Mouse (Mus musculus): ENCODE measurements around the gene Ank2. TPM values are rescaled to one million over a fixed set of nuclear protein-coding genes. Genes with fewer than 3 reads are reported as not detected.

Gene Ank2
- polyA plus RNA-seq, 1 experiment, result 352 TPM

- TF ChIP-seq CTCF (IDR thresholded peaks at IDR 0.05; ENCODE audit: extremely low read depth, insufficient read depth, low read length) (no peak), POLR2A (IDR thresholded peaks at IDR 0.05; ENCODE audit: extremely low read depth, insufficient read depth, low read length) (no peak)
- Histone ChIP-seq H3K4me3 (ENCODE audit: insufficient read depth, low read length) (no peak overlapping the region), H3K4me1 (ENCODE audit: control insufficient read depth, insufficient read depth, low read length) (peaks cover 6% of the 10 kb centered on the region), H3K27ac (ENCODE audit: insufficient read depth, low read length) (no peak overlapping the region)
Measured at GRCm38 (mm10) chr3:127248611-127249010, 250.5 kb downstream of the Ank2 start.

DNA sequence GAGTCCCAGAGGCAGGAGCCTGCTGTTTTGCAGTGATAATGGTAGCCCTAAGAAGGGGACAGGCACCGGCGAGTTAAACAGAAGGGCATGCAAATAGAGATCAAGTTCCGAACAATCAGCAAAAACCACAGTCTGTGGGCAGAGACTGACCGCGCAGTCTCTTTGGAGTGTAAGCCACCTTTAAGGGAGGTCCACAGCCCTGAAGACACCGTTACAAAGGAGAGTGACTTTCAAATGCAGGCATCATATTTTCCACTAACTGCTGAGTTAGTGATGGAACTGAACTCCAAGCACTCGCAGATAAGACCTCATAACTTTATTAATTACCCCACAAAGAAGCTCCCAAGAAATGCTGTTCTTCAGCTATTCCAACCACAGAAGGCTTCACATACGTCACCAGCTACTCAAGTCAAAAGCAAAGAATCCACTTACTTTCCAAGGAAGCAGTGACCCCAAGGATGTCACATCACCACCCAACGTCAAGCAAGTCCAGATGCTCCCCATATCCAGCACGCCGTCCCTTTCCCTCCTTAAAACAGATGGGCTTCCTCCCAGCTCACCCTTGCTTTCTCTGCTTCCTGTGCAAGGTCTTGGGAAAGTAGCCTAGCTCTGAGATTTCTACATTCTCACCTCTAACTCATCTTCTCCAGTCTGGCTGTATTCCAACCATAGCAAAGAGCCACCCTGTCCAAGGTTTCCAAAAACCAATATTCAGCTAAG lies 252.0 kb downstream of the Ank2 start:
- H3K4me3 ChIP-seq (ENCODE audit: insufficient read depth, low read length), result no peak overlapping the region
- TF ChIP-seq POLR2A (IDR thresholded peaks at IDR 0.05; ENCODE audit: extremely low read depth, insufficient read depth, low read length) (no peak), CTCF (IDR thresholded peaks at IDR 0.05; ENCODE audit: extremely low read depth, insufficient read depth, low read length) (no peak)

GRCm38 (mm10) chr3:127243928-127244642 lies 255.1 kb downstream of the Ank2 start:
- Histone ChIP-seq H3K4me3 (ENCODE audit: insufficient read depth, low read length) (no peak overlapping the region), H3K4me1 (ENCODE audit: control insufficient read depth, insufficient read depth, low read length) (peaks cover 5% of the 10 kb centered on the region), H3K27ac (ENCODE audit: insufficient read depth, low read length) (no peak overlapping the region)
- TF ChIP-seq POLR2A (IDR thresholded peaks at IDR 0.05; ENCODE audit: extremely low read depth, insufficient read depth, low read length), result no peak
- TF ChIP-seq CTCF (IDR thresholded peaks at IDR 0.05; ENCODE audit: extremely low read depth, insufficient read depth, low read length), result no peak

More for the DNA sequence above, 252.0 kb downstream of the Ank2 start:
- Histone ChIP-seq H3K4me1 (ENCODE audit: control insufficient read depth, insufficient read depth, low read length) (peaks cover 6% of the 10 kb centered on the region), H3K27ac (ENCODE audit: insufficient read depth, low read length) (no peak overlapping the region)

DNA sequence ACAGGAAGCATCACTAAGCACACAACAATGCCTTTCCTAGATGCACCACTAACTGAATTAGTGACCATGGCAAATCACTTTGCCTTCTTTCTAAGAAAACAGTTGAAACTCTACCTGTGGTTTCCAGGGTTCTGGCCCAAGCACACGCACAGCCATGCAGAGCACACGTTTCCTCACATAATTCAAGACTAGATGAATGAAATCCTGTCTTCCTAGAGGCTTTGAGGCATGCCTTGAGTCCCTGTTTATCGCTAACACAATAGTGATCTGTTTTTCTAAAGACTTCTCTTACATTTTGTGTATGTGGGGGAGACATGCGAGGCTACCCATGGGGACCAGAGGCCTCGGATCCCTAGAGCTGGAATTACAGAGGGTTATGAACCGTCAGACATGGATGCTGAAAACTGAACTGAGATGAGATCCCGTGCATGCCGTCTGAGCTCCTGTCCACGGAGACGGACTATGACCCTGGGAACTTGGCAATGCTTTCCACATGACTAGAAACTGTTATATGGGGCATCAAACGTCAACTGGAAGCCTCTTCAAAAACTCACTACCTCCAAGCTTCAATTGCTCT lies 256.8 kb downstream of the Ank2 start:
- Histone ChIP-seq H3K4me1 (ENCODE audit: control insufficient read depth, insufficient read depth, low read length) (peaks cover 1% of the 10 kb centered on the region), H3K27ac (ENCODE audit: insufficient read depth, low read length) (no peak overlapping the region), H3K4me3 (ENCODE audit: insufficient read depth, low read length) (no peak overlapping the region)
- no peak for TF ChIP-seq POLR2A (IDR thresholded peaks at IDR 0.05; ENCODE audit: extremely low read depth, insufficient read depth, low read length)
- TF ChIP-seq CTCF (IDR thresholded peaks at IDR 0.05; ENCODE audit: extremely low read depth, insufficient read depth, low read length), result no peak

- TF ChIP-seq CTCF (IDR thresholded peaks at IDR 0.05; ENCODE audit: extremely low read depth, insufficient read depth, low read length) (no peak), POLR2A (IDR thresholded peaks at IDR 0.05; ENCODE audit: extremely low read depth, insufficient read depth, low read length) (no peak)
- no peaks in the 10 kb centered on the region; the same call in 1 of the 2 replicates for H3K4me1 ChIP-seq (ENCODE audit: control insufficient read depth, insufficient read depth, low read length)
Measured at GRCm38 (mm10) chr3:127235271-127235670, 263.9 kb downstream of the Ank2 start.

GRCm38 (mm10) chr3:127225799-127226730 lies 273.1 kb downstream of the Ank2 start:
- H3K4me3 ChIP-seq (ENCODE audit: insufficient read depth, low read length), result peak overlapping the region; percentile 56
- peak overlapping the region; percentile 3; the same call in 1 of the 2 replicates for H3K27ac ChIP-seq (ENCODE audit: insufficient read depth, low read length)
- H3K4me1 ChIP-seq (ENCODE audit: control insufficient read depth, insufficient read depth, low read length), result peaks cover 5% of the 10 kb centered on the region
- peak; percentile 42; the same call in 1 of the 2 replicates for TF ChIP-seq POLR2A (IDR thresholded peaks at IDR 0.05; ENCODE audit: extremely low read depth, insufficient read depth, low read length)
- TF ChIP-seq CTCF (IDR thresholded peaks at IDR 0.05; ENCODE audit: extremely low read depth, insufficient read depth, low read length), result no peak

More at GRCm38 (mm10) chr3:127235271-127235670, 263.9 kb downstream of the Ank2 start:
- Histone ChIP-seq H3K4me3 (ENCODE audit: insufficient read depth, low read length) (no peak overlapping the region), H3K27ac (ENCODE audit: insufficient read depth, low read length) (no peak overlapping the region)

GRCm38 (mm10) chr3:127225167-127225798 lies 273.9 kb downstream of the Ank2 start:
- no peak overlapping the region for H3K27ac ChIP-seq (ENCODE audit: insufficient read depth, low read length)
- peaks cover 5% of the 10 kb centered on the region for H3K4me1 ChIP-seq (ENCODE audit: control insufficient read depth, insufficient read depth, low read length)
- peak overlapping the region; percentile 56 for H3K4me3 ChIP-seq (ENCODE audit: insufficient read depth, low read length)
- TF ChIP-seq CTCF (IDR thresholded peaks at IDR 0.05; ENCODE audit: extremely low read depth, insufficient read depth, low read length) (no peak), POLR2A (IDR thresholded peaks at IDR 0.05; ENCODE audit: extremely low read depth, insufficient read depth, low read length) (no peak)

DNA sequence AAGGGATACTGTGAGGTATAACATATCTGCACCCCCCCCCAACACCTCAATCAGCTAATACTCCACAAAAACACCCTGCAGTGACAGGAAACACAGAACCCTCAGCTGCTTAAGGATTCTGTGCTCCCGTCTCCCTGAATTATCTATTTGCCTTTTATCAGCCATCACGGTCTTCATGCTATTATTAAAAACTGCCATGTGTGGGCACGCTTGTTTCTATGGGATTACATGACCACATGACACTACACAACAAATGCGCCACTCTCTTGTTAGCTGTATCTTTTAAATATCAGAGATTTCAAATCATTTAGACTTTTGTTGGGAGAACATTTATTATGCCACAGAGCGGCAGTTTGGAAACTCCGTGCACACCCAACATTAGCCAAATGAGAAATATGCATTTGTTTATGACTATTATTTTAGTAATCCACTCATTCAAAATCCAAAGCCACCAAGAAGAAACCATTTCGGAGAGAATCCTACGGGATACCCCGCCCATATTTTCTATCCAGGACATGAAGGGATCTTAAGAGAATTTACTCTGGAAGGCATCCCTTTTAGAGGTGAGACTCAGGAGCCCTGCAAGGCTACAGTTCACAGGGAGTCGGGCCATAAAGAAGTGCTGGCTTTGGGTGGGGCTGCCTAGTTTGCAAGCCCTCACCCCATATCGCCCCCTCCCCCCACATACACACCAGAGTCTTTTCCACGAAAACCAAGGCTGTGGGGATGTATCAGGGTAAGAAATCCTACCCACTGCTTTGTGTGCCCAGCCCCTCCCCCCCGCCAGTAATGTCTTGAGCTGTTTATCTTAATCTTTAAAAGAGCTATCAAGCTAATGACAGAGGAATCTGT lies 274.6 kb downstream of the Ank2 start:
- TF ChIP-seq CTCF (IDR thresholded peaks at IDR 0.05; ENCODE audit: extremely low read depth, insufficient read depth, low read length) (no peak), POLR2A (IDR thresholded peaks at IDR 0.05; ENCODE audit: extremely low read depth, insufficient read depth, low read length) (no peak)
- H3K4me3 ChIP-seq (ENCODE audit: insufficient read depth, low read length), result peak overlapping the region; percentile 56

More for the DNA sequence above, 274.6 kb downstream of the Ank2 start:
- Histone ChIP-seq H3K27ac (ENCODE audit: insufficient read depth, low read length) (no peak overlapping the region), H3K4me1 (ENCODE audit: control insufficient read depth, insufficient read depth, low read length) (peaks cover 5% of the 10 kb centered on the region)

All from cortical plate, adult 2 months (tissue).